Mouse (Mus musculus) thymus, postnatal 36 days (tissue): ENCODE measurements around the gene Polr2e.

Experiments used
- DNase-seq, 2 experiments: peaks; one replicate each; pipeline ENCODE4 v3.0.0; 2022; ENCODE audit warnings: mixed read lengths in 2 of 2

The Polr2e gene

GRCm38 (mm10) chr10:80033511-80034391, 5.8 kb downstream of the Polr2e start:
- peak in 1 of 2 experiments; percentile 50 for DNase-seq

GRCm38 (mm10) chr10:80032799-80033480, 6.7 kb downstream of the Polr2e start:
- peak in 1 of 2 experiments; percentile 34 for DNase-seq

- peak in 1 of 2 experiments; percentile 26 for DNase-seq
These were observed 8.9 kb downstream of the Polr2e start for GRCm38 (mm10) chr10:80030736-80031135.

GRCm38 (mm10) chr10:80030191-80030590, 9.4 kb downstream of the Polr2e start:
- peak in 1 of 2 experiments; percentile 31 for DNase-seq

- no peak for DNase-seq
These were observed 11.1 kb downstream of the Polr2e start for GRCm38 (mm10) chr10:80028521-80028846.

GRCm38 (mm10) chr10:80027681-80028520, 11.7 kb downstream of the Polr2e start:
- DNase-seq = peak in 1 of 2 experiments; percentile 53

- DNase-seq = peak in 1 of 2 experiments; percentile 69
These were observed 13.7 kb downstream of the Polr2e start for GRCm38 (mm10) chr10:80025889-80026288.

- DNase-seq = peak in 1 of 2 experiments; percentile 34
These were observed 14.1 kb downstream of the Polr2e start for GRCm38 (mm10) chr10:80025463-80025862.

GRCm38 (mm10) chr10:80025044-80025347, 14.6 kb downstream of the Polr2e start:
- DNase-seq = peak in 1 of 2 experiments; percentile 66

- DNase-seq = peak; percentile 77 to 86
These were observed 15.2 kb downstream of the Polr2e start for GRCm38 (mm10) chr10:80024229-80025043.

- DNase-seq = no peak
These were observed 15.8 kb downstream of the Polr2e start for GRCm38 (mm10) chr10:80023758-80024157.

GRCm38 (mm10) chr10:80022806-80023205, 16.8 kb downstream of the Polr2e start:
- DNase-seq = peak in 1 of 2 experiments; percentile 55

GRCm38 (mm10) chr10:80022164-80022563, 17.4 kb downstream of the Polr2e start:
- peak; percentile 56 to 77 for DNase-seq

- DNase-seq = peak in 1 of 2 experiments; percentile 40
These were observed 18.3 kb downstream of the Polr2e start for GRCm38 (mm10) chr10:80021320-80021641.

GRCm38 (mm10) chr10:80020603-80021319, 18.8 kb downstream of the Polr2e start:
- DNase-seq = peak in 1 of 2 experiments; percentile 45

- no peak for DNase-seq
These were observed 19.4 kb downstream of the Polr2e start for GRCm38 (mm10) chr10:80020191-80020590.

- peak in 1 of 2 experiments; percentile 54 for DNase-seq
These were observed 20.0 kb downstream of the Polr2e start for GRCm38 (mm10) chr10:80019471-80020131.

- DNase-seq = peak; percentile 72
These were observed 20.8 kb downstream of the Polr2e start for GRCm38 (mm10) chr10:80018739-80019297.

- peak; percentile 71 to 76 for DNase-seq
These were observed 21.8 kb downstream of the Polr2e start for GRCm38 (mm10) chr10:80017771-80018170.

- DNase-seq = peak; percentile 96 to 98
These were observed 22.2 kb downstream of the Polr2e start for GRCm38 (mm10) chr10:80017361-80017760.

- no peak for DNase-seq
These were observed 22.7 kb downstream of the Polr2e start for GRCm38 (mm10) chr10:80016931-80017330.
